Mouse (Mus musculus): Measurements from ENCODE around the gene Spib. TPM values are rescaled to one million over a fixed set of nuclear protein-coding genes. Genes with fewer than 3 reads are reported as not detected.
A peak's percentile ranks its signal among the peaks of the same experiment; 100 is the strongest.

Spib gene
- total RNA-seq, 4 experiments from 2014 or later, result 0.22 TPM; not detected in 3

GRCm38 (mm10) chr7:44526414-44527154 is 5.3 kb downstream of the Spib start:
- no peak for DNase-seq (ENCODE audit: low spot score in 2 of 2)

GRCm38 (mm10) chr7:44525126-44525832 is 6.6 kb downstream of the Spib start:
- no peak for DNase-seq (ENCODE audit: low spot score in 2 of 2)

GRCm38 (mm10) chr7:44524502-44524901 is 7.4 kb downstream of the Spib start, which contains the start of gene Mybpc2:
Gene Mybpc2, minus strand, starts transcription at chr7:44524656.
- no peak for DNase-seq (ENCODE audit: low spot score in 2 of 2)

- no peak for DNase-seq (ENCODE audit: low spot score in 2 of 2)
Observed at GRCm38 (mm10) chr7:44523056-44523455, 8.8 kb downstream of the Spib start.

- DNase-seq (ENCODE audit: low spot score in 2 of 2), result no peak
Observed at GRCm38 (mm10) chr7:44521710-44522109, 10.2 kb downstream of the Spib start.

- DNase-seq (ENCODE audit: low spot score in 2 of 2), result no peak
Observed at GRCm38 (mm10) chr7:44520990-44521389, 10.9 kb downstream of the Spib start.

- DNase-seq (ENCODE audit: low spot score in 2 of 2), result no peak
Observed at GRCm38 (mm10) chr7:44519240-44519913, 12.5 kb downstream of the Spib start.

GRCm38 (mm10) chr7:44507491-44507890 is 24.4 kb downstream of the Spib start:
- DNase-seq (ENCODE audit: low spot score in 2 of 2), result no peak

- DNase-seq (ENCODE audit: low spot score in 2 of 2), result no peak
Observed at GRCm38 (mm10) chr7:44501563-44502115, 30.2 kb downstream of the Spib start.

- no peak for DNase-seq (ENCODE audit: low spot score in 2 of 2)
Observed at GRCm38 (mm10) chr7:44500046-44500445, 31.8 kb downstream of the Spib start.

GRCm38 (mm10) chr7:44498922-44499321 is 32.9 kb downstream of the Spib start:
- DNase-seq (ENCODE audit: low spot score in 2 of 2), result no peak

GRCm38 (mm10) chr7:44497361-44498055 is 34.4 kb downstream of the Spib start:
- no peak for DNase-seq (ENCODE audit: low spot score in 2 of 2)

GRCm38 (mm10) chr7:44496771-44497109 is 35.1 kb downstream of the Spib start:
- DNase-seq (ENCODE audit: low spot score in 2 of 2), result no peak

- DNase-seq (ENCODE audit: low spot score in 2 of 2), result peak; percentile 97 to 99
Observed at GRCm38 (mm10) chr7:44495992-44496770, 35.7 kb downstream of the Spib start, which contains the start of the genes Emc10 and Fam71e1. Gene Emc10, minus strand, starts transcription at chr7:44496529. Gene Fam71e1, plus strand, starts transcription at chr7:44496581.

- DNase-seq (ENCODE audit: low spot score in 2 of 2), result no peak
Observed at GRCm38 (mm10) chr7:44495086-44495485, 36.8 kb downstream of the Spib start.

- no peak for DNase-seq (ENCODE audit: low spot score in 2 of 2)
Observed at GRCm38 (mm10) chr7:44494681-44495080, 37.2 kb downstream of the Spib start.

GRCm38 (mm10) chr7:44492166-44492826 is 39.6 kb downstream of the Spib start:
- no peak for DNase-seq (ENCODE audit: low spot score in 2 of 2)

GRCm38 (mm10) chr7:44491391-44491790 is 40.5 kb downstream of the Spib start:
- DNase-seq (ENCODE audit: low spot score in 2 of 2), result no peak

GRCm38 (mm10) chr7:44490281-44490680 is 41.6 kb downstream of the Spib start:
- DNase-seq (ENCODE audit: low spot score in 2 of 2), result no peak

- DNase-seq (ENCODE audit: low spot score in 2 of 2), result no peak
Observed at GRCm38 (mm10) chr7:44488545-44488944, 43.3 kb downstream of the Spib start.

Measured in left cerebral cortex, adult 8-10 months (tissue).